Mouse (Mus musculus) hindbrain, embryonic 11.5 days (tissue): ENCODE measurements at regions not wholly inside any gene's neighbourhood (a gene's known extent, or its start where the extent isn't known, plus 50 kb on each side); places are given as distances from the start of the nearest gene placed in this dataset.
"Not testable (repeated sequence)": the region's sequence is repeated elsewhere in the genome, so short reads cannot be mapped to it uniquely, and the experiment has no call there.

Experiments
- ATAC-seq: fragments of 200-750 bp; cut with Nextera tagmentation; 2 replicates; pipeline ENCODE4 v1.8.0; 2017; ENCODE audit warnings: mild to moderate bottlenecking, moderate TSS enrichment, moderate library complexity; ENCODE audit not compliant: low FRiP score
- DNase-seq: peaks from one replicate; pipeline ENCODE4 v3.0.0-alpha.2; 2015; ENCODE audit warnings: low spot score
- H3K27ac ChIP-seq: fragments of 300-500 bp; sonication (generic); 2 replicates; pipeline ENCODE4 v1.5.1; 2014; ENCODE audit warnings: mild to moderate bottlenecking, low read depth, low read length
- H3K27me3 ChIP-seq: fragments of 300-500 bp; sonication (generic); 2 replicates; pipeline ENCODE4 v1.6.1; 2014; ENCODE audit warnings: mild to moderate bottlenecking, low read length, moderate library complexity, mixed read lengths; ENCODE audit not compliant: control insufficient read depth, insufficient read depth
- H3K36me3 ChIP-seq: fragments of 300-500 bp; sonication (generic); 2 replicates; pipeline ENCODE4 v1.6.1; 2014; ENCODE audit warnings: mild to moderate bottlenecking, low read length, moderate library complexity, mixed read lengths; ENCODE audit not compliant: control insufficient read depth, insufficient read depth
- H3K4me1 ChIP-seq: fragments of 300-500 bp; sonication (generic); replicated peaks from 2 replicates; pipeline ENCODE4 v1.6.1; 2014; ENCODE audit warnings: low read length, mixed read lengths; ENCODE audit not compliant: control insufficient read depth, insufficient read depth
- H3K4me2 ChIP-seq: fragments of 300-500 bp; sonication (generic); replicated peaks from 2 replicates; pipeline ENCODE4 v1.6.1; 2014; ENCODE audit warnings: mild to moderate bottlenecking, low read depth, low read length
- H3K4me3 ChIP-seq: fragments of 300-500 bp; sonication (generic); 2 replicates; pipeline ENCODE4 v1.5.1; 2014; ENCODE audit warnings: low read depth, low read length
- H3K9ac ChIP-seq: fragments of 300-500 bp; sonication (generic); 2 replicates; pipeline ENCODE4 v1.6.1; 2014; ENCODE audit warnings: low read depth, low read length
- H3K9me3 ChIP-seq: fragments of 300-500 bp; sonication (generic); 2 replicates; pipeline ENCODE4 v1.6.1; 2016; ENCODE audit warnings: low read length; ENCODE audit not compliant: control insufficient read depth
- WGBS: fragments of 180-500 bp; shearing (Covaris S2); extraction: QIAGEN DNeasy Blood & Tissue Kit; methylation state at CpG from one replicate; pipeline ENCODE4 v1.1.7; 2014; 5-methylcytosine and 5-hydroxymethylcytosine counted together

DNA sequence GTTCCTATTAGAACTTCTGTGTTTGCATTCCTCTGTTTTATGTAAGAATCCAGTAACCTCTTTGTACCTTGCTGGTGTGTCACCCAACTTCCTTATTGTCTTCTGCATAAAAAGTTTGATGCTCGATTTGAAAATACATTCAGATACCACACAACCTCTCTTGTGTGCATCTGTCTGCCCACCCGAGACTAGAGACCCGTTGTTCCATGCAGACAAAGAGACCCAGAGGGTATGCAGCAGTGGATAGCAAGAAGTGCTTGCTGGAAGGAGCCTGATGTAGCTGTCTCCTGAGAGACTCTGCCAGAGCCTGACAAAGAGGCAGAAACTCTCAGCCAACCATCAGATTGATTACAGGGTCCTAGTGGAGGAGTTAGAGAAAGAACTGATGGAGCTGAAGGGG is 997.8 kb downstream of the Dnajb9 start:
- DNase-seq, ATAC-seq: not testable (repeated sequence)
- 77% methylated on average over 3 of the region's 3 CpGs for WGBS

DNA sequence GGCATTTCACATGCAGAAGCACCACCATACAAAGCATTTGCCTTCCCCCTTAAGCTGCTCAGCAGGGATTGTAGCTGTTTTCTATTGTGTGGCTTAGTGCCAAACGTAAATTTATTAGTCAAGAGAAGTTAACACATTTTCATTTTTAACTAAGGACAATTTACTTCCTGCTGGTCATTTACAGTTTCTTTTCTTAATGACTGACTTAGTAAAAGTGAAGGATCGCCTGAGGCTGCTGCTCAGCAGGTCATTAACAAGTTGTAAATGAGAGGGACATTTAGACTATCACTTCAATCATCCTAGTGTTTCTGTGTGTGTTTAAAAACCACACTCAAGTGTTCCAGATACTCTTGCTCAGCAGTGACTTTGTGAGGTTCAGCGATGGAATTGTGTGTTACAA is 1005.5 kb downstream of the Dnajb9 start:
- DNase-seq (no peak), ATAC-seq (no peak)
- Histone ChIP-seq H3K4me3 (no peak overlapping the region), H3K4me1 (no peaks in the 10 kb centered on the region), H3K9ac (no peak overlapping the region), H3K4me2 (no peak overlapping the region), H3K27ac (no peak overlapping the region), H3K36me3 (no peaks in the 10 kb centered on the region), H3K9me3 (no peaks in the 10 kb centered on the region), H3K27me3 (no peaks in the 10 kb centered on the region)
- 14% methylated on average over 3 of the region's 3 CpGs for WGBS

More for the DNA sequence above, 997.8 kb downstream of the Dnajb9 start:
- not testable (repeated sequence) for H3K9me3 ChIP-seq, H3K4me2 ChIP-seq, H3K4me3 ChIP-seq, H3K36me3 ChIP-seq, H3K27ac ChIP-seq, H3K9ac ChIP-seq, H3K4me1 ChIP-seq, H3K27me3 ChIP-seq
